Mouse (Mus musculus): ENCODE results near the gene Copz1.

Copz1 gene

DNA sequence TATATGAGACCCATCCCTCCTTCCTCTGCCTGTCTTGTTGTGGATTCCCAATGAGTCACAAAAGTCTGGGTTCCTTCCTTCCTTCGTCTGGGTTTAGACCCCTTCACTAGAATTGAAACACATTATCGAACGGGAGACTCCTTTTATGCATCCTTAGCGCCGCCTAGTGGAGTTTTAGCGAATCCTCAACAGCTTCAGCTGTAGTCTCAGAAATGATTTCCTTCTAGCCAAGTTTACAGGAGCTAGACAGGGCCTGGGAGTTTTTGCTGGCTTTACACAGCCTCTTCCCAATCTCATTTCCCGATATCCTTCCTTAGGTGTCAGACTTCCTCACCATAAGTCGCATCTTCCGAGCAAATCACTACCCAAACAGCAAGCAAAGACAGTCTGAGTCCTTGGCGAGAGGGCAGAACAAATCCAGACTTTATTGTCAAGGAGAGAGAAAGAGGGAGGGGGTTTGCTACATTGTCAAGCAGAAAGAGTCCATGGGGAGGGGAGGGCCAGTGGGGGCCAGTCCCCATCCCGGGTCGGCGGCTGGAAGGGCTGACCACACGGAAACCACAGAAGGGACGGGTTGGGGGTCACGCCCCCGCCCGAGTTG is 41.1 kb downstream of the Copz1 start:
- DNase-seq: peak; percentile 63

DNA sequence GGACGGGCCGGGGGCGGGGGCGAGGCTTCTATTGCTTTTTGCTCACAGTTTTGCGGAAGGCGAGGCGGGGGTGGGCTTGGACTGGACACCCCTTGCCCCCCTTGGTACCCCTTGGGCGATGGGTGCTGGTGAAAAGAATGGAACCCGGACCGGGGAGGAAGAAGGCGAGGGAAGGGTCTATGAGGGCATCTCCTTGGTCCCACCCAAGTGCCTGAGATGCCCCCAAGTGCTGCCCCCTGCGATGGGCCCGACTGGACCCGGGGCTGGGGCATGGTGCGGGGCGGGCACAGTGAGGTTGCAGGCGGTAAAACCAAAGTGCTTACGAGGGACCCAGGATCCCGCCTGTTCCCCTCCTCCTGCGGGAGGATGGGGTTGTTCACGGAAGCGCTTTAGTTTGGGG is 41.7 kb downstream of the Copz1 start:
- no peak for DNase-seq

DNA sequence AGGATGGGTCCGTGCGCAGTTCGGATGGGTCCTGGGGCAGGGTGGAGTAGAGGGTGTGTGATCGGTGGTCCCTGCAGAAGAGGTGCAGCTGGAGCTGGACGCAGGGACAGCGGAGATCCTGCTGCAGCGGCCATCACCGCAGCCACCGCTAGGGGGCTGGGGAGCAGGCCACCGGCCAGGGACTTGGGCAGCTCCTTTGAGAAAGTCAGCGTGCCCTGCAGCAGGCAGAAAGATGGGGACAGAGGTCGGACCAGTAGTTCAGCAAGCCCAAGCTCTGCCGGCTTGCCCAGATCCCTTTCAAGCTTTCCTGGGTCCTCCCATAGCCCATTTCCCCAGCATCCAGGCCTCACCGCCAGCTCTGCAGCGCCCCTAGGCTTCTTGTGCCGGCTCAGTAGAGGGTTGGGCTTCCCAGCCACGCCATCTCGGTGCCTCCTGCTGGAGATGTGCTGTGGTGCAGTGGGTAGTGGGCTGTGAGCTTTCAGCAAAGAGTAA is 42.5 kb downstream of the Copz1 start:
- DNase-seq: no peak

DNA sequence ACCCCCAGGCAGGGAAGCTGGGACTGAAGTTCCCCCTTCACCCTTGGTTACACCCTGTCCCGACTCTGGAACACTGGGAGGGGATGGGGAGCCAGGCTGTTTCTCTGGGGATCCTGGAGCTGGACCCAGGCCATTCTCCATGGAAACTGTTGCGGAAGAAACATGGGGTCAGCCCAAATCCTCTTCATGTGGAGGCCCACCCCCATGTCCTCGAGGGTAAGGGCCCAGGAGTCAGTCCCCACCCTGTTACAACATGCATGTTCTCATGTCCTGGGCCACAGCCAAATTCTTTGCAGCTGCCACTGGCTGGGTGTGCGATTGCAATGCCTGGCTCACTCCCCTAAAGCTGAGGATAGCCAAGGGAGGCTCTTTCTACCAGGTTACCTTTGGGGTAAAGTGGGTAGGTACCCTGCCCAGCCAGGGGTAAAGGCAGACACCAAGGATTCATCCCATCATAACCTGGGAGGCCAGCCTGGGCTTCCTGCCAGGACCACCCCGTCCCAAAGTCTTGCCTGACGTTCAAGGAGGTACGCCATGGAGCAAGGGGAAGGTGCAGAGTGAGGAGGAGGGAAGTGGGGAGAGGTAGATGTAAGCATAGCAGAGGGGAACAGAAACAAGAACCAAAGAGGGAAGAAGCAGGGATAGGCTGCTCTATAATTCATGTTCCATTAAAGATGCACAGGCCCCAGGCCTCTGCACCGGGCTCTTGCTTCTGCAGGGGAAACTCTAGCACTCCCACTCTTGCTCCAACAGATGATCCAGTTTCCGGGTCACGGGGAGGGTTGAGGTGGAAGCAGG is 43.7 kb downstream of the Copz1 start:
- no peak for DNase-seq

DNA sequence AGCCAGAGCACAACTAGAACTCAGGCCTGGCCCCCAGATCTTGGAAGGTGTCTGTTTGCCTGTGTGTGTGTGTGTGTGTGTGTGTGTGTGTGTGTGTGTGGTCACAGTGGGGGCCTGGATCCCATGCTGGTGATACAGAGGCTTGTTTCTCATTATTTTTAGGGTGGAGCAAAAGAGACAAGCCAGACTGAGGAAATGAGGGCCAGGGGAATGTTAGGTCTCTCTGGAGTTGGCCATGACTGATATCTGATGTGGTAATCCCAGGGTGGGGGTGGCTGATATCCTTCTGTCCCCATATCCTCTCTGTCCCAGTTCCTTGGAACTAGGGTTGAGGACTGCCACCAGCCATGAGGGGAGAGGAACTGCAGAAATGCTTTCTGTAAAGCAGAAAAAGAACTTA is 44.6 kb downstream of the Copz1 start:
- no peak for DNase-seq

DNA sequence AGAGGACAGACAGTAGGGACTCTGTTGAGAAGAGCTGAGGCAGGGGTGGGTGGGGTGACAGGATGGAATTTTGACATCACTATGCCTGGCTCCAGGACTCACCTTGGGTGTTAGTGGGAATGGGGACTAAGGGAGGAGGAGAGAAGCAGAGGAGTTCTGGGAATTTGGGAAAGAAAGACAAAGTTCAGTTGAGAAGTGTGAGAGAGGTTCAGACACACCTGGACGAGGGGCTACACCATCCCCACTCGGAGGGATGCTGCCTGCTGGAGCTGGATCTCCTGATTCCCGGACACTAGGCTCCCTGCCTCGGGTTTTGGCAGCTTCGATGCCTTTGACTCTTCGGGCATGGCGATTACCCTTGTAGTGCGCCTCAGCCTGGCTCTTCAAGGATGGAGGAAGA is 45.2 kb downstream of the Copz1 start:
- no peak for DNase-seq

DNA sequence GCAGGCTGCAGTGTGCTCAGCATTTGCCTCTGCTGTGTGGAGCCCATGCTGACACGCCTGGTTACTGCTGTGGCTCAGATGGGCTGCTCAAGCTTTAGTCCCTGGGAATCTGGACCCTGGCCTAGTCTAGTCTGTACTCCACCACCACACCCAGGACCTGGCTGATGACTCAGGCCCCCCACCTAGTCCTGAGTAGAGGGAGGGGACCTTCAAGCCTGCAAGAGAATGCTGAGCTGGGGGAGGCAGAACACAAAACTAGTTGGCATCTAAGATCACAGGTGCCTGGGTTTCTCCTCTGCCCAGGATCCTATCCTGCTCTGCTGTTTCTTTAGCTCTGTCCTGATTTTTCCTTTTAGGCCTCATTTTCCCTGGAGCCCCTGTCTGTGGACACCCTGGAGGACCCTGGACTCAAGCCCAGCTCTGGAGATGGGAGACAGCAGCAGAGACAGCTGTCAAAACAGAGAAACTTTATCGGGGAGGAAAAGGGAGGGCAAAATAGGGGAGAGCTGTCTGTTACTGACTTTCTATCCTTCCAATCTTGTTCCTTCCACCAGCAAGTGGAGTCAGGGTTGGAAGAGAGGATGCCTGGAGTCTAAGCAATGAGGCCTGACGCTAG is 45.8 kb downstream of the Copz1 start:
- no peak for DNase-seq

DNA sequence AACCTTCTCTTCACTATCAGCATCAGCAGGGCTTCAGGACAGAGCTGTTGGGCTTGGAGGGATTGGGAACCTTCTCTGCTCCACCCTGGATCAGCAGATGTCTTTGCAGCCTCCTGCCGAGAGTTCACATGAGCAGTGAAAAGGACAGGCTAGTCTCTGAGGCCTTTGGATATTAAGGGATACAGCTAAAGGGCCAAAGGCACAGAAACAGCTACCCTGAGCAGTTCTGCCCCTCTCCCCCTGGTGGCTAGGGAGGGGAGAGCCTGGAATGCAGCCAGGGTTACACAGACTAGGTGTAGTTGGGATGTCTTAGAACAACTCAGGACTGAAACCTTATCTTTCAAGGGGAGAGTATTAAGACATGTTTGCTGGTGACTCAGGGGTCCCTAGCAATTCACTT is 48.6 kb downstream of the Copz1 start:
- peak; percentile 38 for DNase-seq

DNA sequence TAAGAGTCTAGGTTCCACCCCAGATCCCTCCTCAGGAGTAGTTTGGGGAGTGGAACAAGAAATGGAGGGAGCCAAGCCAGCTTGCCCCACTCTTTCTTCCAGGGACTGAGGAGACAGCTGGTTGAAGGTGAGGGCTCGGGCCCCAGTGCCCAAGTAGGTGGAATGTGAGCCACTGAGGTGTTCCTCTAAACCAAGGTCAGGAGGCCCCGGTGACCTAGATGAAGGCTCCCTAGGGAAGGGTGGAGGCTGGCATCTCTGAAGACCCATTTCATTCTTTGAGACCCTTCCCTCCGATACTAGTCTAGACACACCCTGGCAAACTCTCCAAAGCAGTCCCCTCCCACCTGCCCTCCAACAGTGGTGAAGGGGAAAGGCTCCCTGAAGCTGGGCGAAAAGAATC is 49.9 kb downstream of the Copz1 start:
- no peak for DNase-seq

DNA sequence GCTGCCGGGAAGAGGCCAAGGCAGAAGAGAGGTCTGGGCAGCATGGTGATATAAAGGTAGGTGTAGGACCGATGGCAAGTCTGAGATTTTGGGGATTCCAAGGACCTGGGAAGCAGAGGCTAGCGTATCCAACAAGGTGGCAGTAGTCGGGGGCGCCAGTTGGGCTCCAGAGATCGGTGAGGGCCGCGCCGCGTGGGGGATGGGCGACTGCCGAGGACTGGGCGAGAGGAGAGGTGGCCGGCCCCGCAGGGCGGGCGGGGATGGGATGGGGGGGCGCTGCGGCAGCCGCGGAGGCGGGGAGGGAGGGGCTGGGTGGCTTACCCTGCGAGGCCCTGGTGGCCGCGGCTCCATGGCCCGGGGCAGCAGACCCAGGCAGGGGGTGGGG is 50.5 kb downstream of the Copz1 start:
- peak; percentile 56 for DNase-seq

DNA sequence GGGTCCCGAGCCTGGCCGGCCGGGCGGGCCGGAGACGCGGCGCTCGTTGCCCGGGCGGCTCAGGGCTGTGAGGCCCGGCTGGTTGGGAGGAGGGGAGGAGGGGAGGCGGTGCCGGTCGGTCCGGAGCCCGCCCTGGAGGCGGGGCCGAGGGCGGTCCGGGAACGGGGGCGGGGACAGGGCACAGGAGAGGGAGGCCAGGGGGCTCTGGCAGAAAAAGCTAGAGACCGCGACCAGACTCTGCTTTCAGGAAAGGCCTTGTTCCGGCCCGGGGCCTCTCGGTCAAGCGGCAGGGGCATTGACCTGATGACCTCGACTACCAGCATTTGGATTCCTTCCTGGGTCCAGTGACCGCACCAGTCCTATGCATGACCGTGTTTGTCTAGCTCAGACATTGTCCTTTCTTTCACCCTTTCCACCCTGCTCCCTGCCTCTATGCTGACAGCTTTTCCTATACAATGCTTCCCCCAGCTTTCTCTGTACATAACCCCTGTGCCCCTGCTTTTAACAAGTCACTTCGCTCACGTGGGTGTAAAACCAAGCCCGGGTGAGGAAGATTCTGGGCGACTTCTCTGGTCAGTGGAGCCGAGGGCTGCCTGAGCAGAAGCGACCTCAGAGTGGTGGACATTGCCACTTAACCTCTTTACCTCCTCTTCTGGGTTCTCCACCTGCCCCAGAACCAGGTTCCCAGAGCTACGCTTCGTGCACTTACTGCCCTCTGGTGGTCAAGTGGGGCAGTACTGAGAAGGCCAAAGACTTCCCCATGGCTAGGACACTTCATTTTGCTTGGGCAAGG is 51.1 kb downstream of the Copz1 start:
- peak; percentile 90 for DNase-seq

DNA sequence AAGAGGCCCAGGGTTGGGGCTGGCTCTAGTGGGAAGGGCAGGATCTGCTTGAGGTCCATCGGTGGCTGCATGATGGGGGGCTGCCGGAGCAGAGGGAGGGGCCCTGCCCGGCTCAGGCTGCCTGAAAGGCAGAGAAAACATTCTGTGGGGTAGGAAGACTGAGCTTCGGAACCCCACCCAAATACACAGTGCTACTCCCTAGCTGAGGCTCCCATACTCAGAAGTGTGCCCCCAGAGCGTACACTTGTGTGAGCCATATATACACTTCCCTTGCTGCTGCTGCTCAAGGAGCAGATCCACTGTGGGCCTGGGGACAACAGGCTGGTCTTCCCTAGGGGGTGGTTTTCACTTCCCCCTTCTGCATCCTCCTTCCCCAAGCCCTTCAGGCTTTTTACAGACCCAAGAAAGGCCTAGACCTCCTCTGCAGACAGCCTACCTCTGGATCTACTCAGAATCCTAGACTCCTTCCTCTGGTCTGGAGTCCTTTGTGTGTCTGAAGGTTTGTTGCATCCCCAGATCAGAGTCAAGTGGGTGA is 60.6 kb downstream of the Copz1 start:
- no peak for DNase-seq

DNA sequence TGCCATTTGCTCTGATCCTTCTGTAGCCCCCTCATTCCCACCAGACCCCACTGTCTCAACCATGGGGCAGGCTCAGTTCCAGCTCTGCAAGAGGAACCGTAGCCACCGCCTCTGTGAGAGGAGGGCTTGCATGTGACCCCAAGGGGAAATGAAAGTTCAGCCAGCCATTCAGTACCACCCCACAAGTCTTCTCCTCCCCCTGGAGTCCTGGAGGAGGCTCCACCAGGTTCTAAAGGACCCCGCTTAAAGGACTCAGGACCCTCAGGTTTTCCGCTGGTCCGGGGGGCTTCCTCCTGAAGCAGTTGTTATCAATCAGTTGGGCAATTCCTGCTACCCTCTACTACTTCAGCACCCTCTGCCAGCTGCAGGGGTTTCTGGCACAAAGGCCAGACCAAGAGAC is 61.2 kb downstream of the Copz1 start:
- DNase-seq: no peak

DNA sequence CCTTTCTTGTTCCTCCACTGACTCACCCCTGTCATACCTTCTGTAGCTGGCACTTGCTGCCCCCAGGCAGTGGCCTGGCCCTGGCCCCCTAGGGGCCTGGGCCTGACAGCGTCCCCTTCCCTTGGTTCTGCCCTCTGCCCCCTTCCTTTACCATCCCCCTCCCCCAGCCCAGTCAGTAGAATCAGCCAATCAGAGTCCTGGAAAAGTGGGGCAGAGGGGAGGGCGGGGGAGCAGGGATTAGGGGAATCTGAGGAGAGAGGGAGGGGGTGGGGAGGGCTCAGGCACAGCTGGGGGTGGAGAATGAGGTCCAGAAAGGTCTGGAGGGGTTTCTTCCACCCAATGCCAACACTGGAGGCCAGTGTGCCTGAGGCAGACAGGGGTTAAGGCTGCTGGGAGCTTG is 61.7 kb downstream of the Copz1 start:
- no peak for DNase-seq

DNA sequence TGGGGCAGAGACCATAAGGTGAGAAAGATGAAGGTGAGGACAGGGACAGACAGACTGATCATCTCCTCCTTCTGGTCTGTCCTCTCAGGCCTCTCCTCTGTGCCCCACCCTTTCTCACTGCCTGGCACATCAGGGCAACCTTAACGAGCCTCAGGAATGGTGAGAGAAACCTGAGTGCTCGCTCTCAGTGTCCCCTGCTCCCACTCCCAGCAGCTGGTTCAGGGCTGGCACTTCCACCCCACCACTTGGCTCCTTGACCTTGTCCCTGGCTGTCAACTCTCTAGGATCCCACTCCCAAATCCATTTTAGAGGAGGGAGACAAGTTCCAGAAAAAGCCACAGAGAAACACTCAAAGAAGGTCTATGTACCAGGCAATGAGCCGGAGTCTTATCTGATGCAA is 62.5 kb downstream of the Copz1 start:
- no peak for DNase-seq

DNA sequence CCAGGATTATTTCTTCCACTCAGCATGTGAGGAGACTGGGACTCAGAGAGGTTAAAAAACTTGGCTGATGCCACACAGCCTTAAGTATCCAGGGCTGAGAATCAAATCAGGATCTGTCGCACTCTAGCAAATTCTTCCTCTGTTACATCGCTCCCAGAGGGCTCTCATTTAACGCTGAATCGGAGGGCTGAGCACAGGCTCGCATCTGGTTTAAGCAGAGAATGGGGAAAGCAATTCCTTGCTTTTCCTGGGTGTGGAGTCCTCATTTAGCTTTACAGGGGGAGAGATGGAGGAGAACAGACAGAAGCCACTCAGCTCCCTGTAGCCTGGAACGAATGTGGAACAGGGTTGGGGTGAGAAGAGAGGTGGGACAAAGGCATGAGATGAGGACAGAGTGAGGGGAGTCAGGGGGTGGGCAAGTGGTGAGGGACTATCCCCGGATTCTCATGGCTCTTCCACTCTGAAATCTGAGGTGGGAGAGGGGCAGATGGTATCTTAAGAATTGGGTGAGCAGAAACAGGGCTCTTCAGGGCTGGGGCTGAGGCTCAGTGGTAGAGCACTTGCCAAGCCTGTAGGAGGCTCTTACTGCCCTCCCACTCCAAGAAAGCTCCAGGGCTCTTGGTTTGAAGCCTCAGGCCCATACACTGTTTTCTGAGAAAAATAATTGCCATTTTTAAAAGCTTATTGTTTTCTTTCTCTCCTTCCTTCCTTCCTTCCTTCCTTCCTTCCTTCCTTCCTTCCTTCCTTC is 63.1 kb downstream of the Copz1 start:
- no peak for DNase-seq

DNA sequence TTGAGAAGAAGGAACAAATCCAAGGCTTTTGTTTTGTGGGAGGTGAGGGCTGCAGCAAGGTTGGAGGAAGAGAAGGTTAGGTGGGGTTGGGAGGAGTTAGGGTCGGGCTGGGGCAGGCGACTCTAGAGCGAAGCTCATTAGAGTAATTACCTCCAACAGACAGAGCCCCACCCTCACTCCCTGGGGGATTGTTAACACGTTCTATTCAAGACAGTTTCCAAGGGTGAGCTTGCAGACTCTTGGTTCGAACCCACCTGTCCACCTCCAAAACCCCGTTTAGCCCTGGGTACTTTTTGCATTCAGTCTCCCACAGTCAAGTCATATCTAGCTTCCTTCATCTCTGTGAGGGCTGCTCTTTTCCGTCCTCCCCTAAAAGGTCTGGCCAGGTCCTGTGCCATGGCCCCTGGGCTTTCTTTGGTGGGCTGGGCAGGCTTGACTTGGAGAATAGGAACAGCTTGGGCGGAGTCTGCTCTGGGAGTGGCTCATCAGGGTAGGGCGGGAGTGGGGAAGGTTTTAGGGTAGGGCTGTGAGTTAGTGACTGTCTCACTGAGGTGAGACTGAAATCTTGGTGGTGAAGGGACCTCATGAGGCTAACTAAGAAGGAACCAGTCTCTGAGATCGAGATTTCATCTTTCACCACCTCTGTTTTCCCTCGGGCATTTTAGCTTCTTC is 64.6 kb downstream of the Copz1 start:
- no peak for DNase-seq

DNA sequence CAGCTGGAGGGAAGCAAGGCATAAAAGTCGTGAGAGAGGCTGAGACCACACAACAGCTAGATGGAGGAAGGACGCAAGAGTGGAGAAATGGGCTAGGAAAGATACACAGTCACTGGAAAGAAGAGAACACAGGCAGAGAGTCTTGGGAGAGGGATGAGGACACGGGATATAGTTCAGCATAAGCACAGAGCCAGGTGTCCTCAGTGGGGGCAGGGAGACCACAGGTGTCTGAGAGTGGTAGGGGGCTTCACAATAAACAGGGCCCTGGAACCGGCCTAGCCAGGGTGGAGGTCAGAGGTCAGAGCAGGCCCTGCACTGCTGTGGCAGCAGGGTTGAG is 66.3 kb downstream of the Copz1 start:
- DNase-seq: no peak

DNA sequence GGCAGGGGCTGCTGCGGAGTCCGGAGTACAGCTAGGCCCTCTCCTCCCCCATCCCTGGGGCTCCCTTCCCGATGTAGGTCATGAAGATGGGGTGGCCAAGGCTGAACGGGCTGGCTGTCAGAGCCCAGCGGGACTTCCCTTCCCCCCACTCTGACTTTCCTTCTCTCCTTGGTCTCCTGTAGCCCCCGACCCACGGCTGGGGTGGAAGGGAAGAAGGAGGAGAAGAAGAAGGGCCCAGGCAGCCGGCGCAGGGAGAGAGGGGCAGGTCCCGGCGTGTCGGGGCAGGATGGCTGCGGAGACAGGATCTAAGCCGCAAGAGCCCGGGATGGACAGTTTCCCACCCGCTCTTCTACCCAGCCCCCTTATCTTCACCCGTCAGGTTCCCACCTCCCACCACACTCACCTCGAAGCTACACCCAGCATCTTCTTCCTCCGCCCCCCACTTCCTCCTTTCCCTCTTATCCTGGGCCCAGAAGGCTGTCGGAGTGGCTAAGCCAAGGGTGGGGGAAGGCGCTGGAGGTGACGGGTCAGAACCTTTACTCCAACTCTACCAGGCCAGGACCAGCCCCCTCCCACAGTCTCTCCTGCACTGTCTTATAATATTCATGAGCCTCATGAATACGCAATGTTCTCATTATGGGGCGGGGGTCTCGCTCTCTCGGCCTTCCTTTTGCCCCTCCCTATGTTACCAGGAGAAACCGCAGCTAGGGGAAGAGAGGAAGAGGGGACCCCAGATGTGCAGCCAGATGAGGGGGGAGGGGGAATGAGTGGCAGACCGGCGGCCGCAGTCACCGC is 66.8 kb downstream of the Copz1 start:
- DNase-seq: peak; percentile 53

DNA sequence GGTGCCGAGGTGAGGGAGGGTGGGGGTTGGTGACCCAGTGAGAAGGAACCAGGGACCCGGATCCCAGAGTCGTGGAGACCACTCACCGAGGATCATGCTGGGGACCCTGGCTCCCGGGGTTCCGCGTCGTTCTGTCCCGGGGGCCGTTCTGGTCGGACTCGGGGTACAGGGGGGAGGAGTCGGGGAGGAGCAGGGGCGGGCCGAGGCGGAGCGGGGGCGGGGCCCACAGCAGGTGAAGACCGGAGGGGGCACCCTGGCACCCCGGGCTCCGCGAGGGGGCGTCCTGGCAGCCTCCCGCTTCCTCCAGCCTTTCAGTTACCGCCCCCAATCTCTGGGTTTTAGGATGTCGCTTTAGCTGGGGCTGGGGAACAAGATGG is 67.4 kb downstream of the Copz1 start, which contains the start of gene Zfp385a:
Zfp385a (minus strand) TSS at position 133 of the 377 bp plus-strand sequence.
- DNase-seq: peak; percentile 92

DNA sequence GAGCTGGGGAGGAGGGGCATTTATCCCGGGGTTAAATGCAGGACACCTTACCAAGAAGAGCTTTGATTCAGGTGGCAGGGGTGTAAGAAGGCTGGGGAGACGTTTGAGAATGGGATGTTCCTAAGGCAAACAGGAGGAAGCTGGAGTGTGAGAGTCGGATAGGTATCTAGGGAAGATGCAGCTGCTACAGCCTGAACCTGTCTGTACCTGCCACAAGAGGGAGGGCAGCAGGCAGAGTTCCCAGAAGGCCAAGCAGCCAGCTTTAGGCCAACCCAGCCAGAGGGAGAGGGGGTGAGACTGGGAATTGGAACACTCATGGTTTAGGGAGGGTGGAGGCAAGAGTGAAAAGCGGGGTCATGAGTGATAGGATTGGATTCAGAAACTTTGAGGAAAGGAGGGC is 68.3 kb downstream of the Copz1 start:
- no peak for DNase-seq

All from thymus, postnatal 14 days (tissue).